Mouse (Mus musculus) megakaryocyte, embryonic 14.5 days (primary cell): Measurements from ENCODE around the gene Tmem238l. TPM values are rescaled to one million over a fixed set of nuclear protein-coding genes. Genes with fewer than 3 reads are reported as not detected.

Experiments
- H3K27me3 ChIP-seq: replicated peaks from 2 replicates; pipeline ENCODE3; 2012; ENCODE audit warnings: inconsistent platforms
- H3K36me3 ChIP-seq: replicated peaks from 2 replicates; pipeline ENCODE3; 2012; ENCODE audit warnings: low read length, inconsistent platforms, mixed read lengths
- H3K4me1 ChIP-seq: 2 replicates; pipeline ENCODE4 v1.6.1; 2012; ENCODE audit warnings: inconsistent platforms
- H3K4me3 ChIP-seq: replicated peaks from 2 replicates; pipeline ENCODE3; 2012; ENCODE audit warnings: moderate library complexity, mild to moderate bottlenecking, inconsistent platforms
- H3K9me3 ChIP-seq: 2 replicates; pipeline ENCODE4 v1.6.1; 2012; ENCODE audit warnings: inconsistent platforms
- FLI1 ChIP-seq: IDR thresholded peaks from 2 replicates; pipeline ENCODE4 v1.6.1; 2012; ENCODE audit warnings: low read length, inconsistent platforms, mixed read lengths
- GATA1 ChIP-seq: IDR thresholded peaks from 3 replicates; pipeline ENCODE4 v1.6.1; 2012; ENCODE audit warnings: mixed read lengths, low read length, inconsistent platforms, borderline replicate concordance
- polyA plus RNA-seq: library from polyadenylated mRNA; stranded (reverse); fragments of >175 nt; gene quantifications from 2 replicates; pipeline ENCODE4 v1.2.3, GENCODE M21; 2012; ENCODE audit warnings: low replicate concordance; ENCODE audit not compliant: insufficient read depth

Tmem238l gene
- polyA plus RNA-seq = not detected in 2 replicates

- Histone ChIP-seq H3K36me3 (no peaks in the 10 kb centered on the region), H3K27me3 (peaks cover 1% of the 10 kb centered on the region), H3K9me3 (no peaks in the 10 kb centered on the region), H3K4me1 (no peaks in the 10 kb centered on the region), H3K4me3 (peak within 1 kb of the TSS; percentile 33)
- no peak for TF ChIP-seq FLI1
- TF ChIP-seq GATA1 = no peak
These were observed at the start of gene Tmem238l for GRCm38 (mm10) chr11:66956303-66956702. TSS of gene Tmem238l (plus strand) at chr11:66956638.

DNA sequence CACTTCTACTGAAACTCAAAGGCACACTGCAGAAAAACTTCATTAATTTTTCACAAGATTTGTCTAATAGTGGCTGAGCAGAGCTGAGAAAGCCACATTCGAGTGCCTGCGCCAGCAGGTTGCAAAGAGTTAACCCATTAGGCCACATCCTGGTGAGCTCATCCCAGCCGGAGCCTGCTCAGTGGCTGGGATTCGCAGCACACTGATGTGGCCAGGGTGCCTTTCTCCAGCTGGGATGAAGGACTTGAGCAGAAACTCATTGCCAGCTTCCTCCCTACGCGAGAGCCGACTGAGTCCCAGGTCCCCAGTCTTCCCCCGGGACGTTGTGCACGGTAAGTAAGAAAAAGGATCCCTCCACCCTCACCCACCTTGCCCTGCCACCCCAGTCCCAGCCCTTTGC, 44.6 kb upstream of the Tmem238l start, which contains the start of gene Pirt:
Pirt (plus strand) TSS at position 171 of the 400 bp plus-strand sequence.
- TF ChIP-seq FLI1 (no peak), GATA1 (no peak)
- H3K27me3 ChIP-seq = peaks cover 37% of the 10 kb centered on the region
- H3K36me3 ChIP-seq = no peaks in the 10 kb centered on the region
- H3K9me3 ChIP-seq = no peaks in the 10 kb centered on the region
- H3K4me1 ChIP-seq = peaks cover 6% of the 10 kb centered on the region
- no peak within 1 kb of the TSS for H3K4me3 ChIP-seq

DNA sequence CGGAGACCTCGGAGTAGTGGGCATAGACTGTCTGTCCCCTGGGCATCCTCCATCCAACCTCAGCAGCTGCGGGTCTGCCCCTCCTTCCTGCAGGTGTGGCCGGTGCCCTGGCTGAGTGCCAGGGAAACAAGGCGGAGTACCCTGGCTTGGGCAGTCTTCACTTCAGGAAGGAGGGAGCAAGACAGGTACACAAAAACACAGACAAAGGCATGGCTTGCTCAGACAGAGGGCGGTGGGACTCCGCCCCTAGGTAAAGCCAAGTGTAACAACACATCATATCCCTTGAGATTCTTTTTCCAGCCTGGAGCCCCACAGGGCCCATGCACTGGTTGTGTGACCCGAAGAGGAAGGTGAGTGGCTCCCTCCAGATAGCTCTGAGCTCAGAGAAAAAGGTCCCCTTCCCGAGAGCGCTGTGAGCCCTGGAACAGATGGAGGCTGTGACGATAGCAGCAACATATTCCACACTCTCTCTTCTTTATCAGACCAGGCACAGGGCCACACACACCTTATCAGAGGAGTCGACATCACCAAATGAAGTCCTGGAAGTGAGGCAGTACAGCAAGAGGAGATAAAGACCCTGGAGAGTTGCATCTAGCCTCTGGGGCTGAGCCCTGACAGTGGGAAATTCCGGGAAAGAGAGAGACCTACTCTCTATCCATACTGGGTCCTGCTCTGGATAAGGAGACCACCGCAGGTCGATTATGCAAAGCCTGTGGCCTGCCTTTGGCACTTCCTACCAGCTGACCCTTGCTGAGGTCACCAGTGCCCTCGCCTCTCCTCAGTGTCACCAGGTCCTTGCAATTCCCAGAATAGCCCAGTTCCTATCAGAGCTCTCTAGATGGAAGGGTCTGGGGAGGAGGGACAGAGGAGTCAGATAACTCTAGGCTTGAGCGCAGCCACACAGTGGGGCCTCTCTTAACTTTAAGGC, 43.6 kb upstream of the Tmem238l start:
- H3K4me1 ChIP-seq = peaks cover 6% of the 10 kb centered on the region
- H3K4me3 ChIP-seq = no peak overlapping the region
- no peaks in the 10 kb centered on the region for H3K36me3 ChIP-seq
- no peaks in the 10 kb centered on the region for H3K9me3 ChIP-seq
- peaks cover 38% of the 10 kb centered on the region for H3K27me3 ChIP-seq
- TF ChIP-seq GATA1 (no peak), FLI1 (no peak)

DNA sequence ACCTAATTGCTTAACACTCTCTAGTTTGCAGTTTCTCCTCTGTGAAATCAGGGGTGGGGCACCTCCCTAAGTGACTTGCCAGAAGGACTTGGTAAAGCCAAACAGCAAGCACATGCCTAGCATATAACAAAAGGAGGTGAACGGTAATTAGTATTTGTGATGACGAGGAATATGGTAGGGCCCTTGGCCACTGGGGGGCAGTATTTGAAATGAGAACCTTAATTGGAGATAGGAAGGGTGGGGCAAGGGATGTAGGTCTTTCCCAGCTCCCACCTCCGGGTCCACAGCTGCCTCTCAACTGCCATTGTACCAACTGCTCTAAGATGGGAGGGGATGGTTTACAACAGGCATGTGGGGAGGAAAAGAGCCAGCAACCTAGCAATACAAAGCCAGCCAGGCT, 42.2 kb upstream of the Tmem238l start:
- H3K36me3 ChIP-seq = no peaks in the 10 kb centered on the region
- H3K4me1 ChIP-seq = peaks cover 6% of the 10 kb centered on the region
- H3K4me3 ChIP-seq = no peak overlapping the region
- peaks cover 40% of the 10 kb centered on the region for H3K27me3 ChIP-seq
- H3K9me3 ChIP-seq = no peaks in the 10 kb centered on the region
- TF ChIP-seq FLI1 (no peak), GATA1 (no peak)

- no peaks in the 10 kb centered on the region for H3K4me1 ChIP-seq
- peaks cover 17% of the 10 kb centered on the region for H3K27me3 ChIP-seq
- TF ChIP-seq FLI1 = no peak
- TF ChIP-seq GATA1 = no peak
These were observed 36.4 kb upstream of the Tmem238l start for GRCm38 (mm10) chr11:66920012-66920411.

GRCm38 (mm10) chr11:66924095-66924823, 32.2 kb upstream of the Tmem238l start:
- no peak overlapping the region for H3K4me3 ChIP-seq
- TF ChIP-seq GATA1 (no peak), FLI1 (no peak)
- no peaks in the 10 kb centered on the region for H3K9me3 ChIP-seq
- no peaks in the 10 kb centered on the region for H3K4me1 ChIP-seq
- no peaks in the 10 kb centered on the region for H3K36me3 ChIP-seq
- H3K27me3 ChIP-seq = peaks cover 10% of the 10 kb centered on the region

More at GRCm38 (mm10) chr11:66920012-66920411, 36.4 kb upstream of the Tmem238l start:
- no peak overlapping the region for H3K4me3 ChIP-seq
- H3K9me3 ChIP-seq = no peaks in the 10 kb centered on the region
- H3K36me3 ChIP-seq = no peaks in the 10 kb centered on the region

DNA sequence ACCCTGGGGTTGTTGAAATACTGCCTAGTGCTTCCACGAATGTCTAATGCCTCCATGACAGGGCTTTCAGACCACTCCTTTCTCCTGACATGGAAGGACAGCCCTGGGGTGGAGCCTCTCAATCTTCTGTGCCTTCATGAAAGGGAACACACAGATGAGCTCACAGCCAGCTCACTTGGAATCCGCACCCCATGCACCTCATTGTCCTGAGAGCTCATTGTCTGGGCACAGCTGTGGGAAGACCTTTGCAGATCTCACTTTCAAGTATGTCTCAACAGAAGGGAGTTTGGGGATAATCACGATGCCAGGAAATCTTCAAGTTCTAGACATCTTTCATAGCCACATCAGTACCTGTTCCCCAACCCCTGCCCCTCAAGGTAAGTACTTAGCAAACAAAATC, 28.1 kb upstream of the Tmem238l start:
- TF ChIP-seq GATA1 = no peak
- TF ChIP-seq FLI1 = no peak
- no peaks in the 10 kb centered on the region for H3K4me1 ChIP-seq
- H3K36me3 ChIP-seq = no peaks in the 10 kb centered on the region
- no peak overlapping the region for H3K4me3 ChIP-seq
- peaks cover 4% of the 10 kb centered on the region for H3K27me3 ChIP-seq
- no peaks in the 10 kb centered on the region for H3K9me3 ChIP-seq

- H3K9me3 ChIP-seq = 0 out of 2 replicates have a peak, but pooled peaks cover 3% of the 10 kb centered on the region
- peaks cover 3% of the 10 kb centered on the region for H3K27me3 ChIP-seq
- H3K4me1 ChIP-seq = no peaks in the 10 kb centered on the region
- no peaks in the 10 kb centered on the region for H3K36me3 ChIP-seq
- no peak for TF ChIP-seq FLI1
- no peak for TF ChIP-seq GATA1
- no peak overlapping the region for H3K4me3 ChIP-seq
These were observed 23.4 kb upstream of the Tmem238l start for GRCm38 (mm10) chr11:66932827-66933599.
